Mouse (Mus musculus): ENCODE results near the gene Timm44. TPM values are rescaled to one million over a fixed set of nuclear protein-coding genes. Genes with fewer than 3 reads are reported as not detected.
"Not testable (repeated sequence)": the region's sequence is repeated elsewhere in the genome, so short reads cannot be mapped to it uniquely, and the experiment has no call there.

Timm44 gene
- total RNA-seq, 1 experiment, result 72.5 TPM

DNA sequence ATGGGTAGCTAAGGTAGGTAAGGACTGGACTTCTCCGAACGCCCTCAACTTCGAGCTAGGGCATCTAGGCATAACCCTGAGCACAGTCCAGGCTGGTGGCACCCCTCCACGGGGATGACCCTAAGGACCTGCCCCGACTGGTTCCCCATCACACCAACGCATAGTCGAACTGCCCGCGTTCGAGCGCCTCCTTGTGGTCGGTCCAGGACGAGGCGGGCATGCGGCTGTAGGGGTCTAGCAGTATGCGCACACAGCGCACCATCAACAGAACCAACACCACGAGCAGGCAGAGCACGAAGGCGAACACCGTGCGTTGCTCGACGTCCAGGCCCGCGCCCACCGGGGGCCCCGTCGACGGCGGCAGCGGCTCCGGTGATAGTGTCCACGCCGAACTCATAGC is 17.5 kb downstream of the Timm44 start:
- peaks cover 3 to 14% of the 10 kb centered on the region in 2 experiments; a peak in 2 of 4 replicates for H3K4me1 ChIP-seq (ENCODE audit: control insufficient read depth in 2 of 2, insufficient read depth in 2 of 2, low read length in 2 of 2, poor library complexity in 1 of 2)
- TF ChIP-seq ZC3H11A (IDR thresholded peaks at IDR 0.05; ENCODE audit: borderline replicate concordance, low read depth, low read length) (no peak), MAFK (IDR thresholded peaks at IDR 0.05; ENCODE audit: insufficient read depth, low read depth, low read length) (no peak)
- peaks cover 30% of the 10 kb centered on the region for H3K36me3 ChIP-seq (ENCODE audit: control insufficient read depth, insufficient read depth, low read length, poor library complexity, severe bottlenecking)
- H3K9me3 ChIP-seq (ENCODE audit: control insufficient read depth, insufficient read depth, low read depth, low read length), result no peaks in the 10 kb centered on the region
- in situ Hi-C loops (cut with MboI; ENCODE audit: low sequenced_read_pairs in 2 of 2, unreplicated experiment in 2 of 2), result no loop called here
- DNase-seq (ENCODE audit: low read depth, low spot score), result peak; percentile 66
- peak overlapping the region; percentile 78 to 92 for H3K4me3 ChIP-seq (ENCODE audit: insufficient read depth in 1 of 2, low read depth in 1 of 2, low read length in 2 of 2, poor library complexity in 1 of 2, severe bottlenecking in 1 of 2)
- H3K9ac ChIP-seq (ENCODE audit: insufficient read depth, low read depth, low read length, poor library complexity, severe bottlenecking), result peak overlapping the region; percentile 70
- H3K27ac ChIP-seq (ENCODE audit: insufficient read depth, low read depth, low read length, poor library complexity, severe bottlenecking), result peak overlapping the region; percentile 30; the same call in 1 of the 2 replicates

DNA sequence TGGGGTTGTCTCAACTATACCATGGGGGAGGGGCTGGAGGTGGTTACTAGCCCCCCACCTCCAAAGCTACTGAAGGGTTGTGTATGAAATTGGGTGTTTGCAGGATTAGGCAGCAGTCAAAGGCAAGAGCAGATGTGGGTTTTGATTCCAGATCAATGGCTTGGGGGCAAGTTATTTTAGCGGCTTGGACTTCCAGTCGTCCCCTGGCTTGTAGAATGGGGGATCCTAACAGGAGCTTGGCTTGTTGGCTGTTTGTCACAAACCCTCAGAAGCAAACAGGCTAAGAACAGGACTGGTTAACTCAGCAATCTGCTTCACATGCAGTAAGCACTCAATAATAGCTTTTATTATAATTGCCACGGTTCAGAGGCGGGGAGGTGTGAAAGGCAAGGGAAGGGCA is 18.4 kb downstream of the Timm44 start:
- no peak for DNase-seq (ENCODE audit: low read depth, low spot score)
- TF ChIP-seq HCFC1 (IDR thresholded peaks at IDR 0.05; ENCODE audit: borderline replicate concordance, insufficient read depth, low read length) (no peak), ZC3H11A (IDR thresholded peaks at IDR 0.05; ENCODE audit: borderline replicate concordance, low read depth, low read length) (no peak), MAFK (IDR thresholded peaks at IDR 0.05; ENCODE audit: insufficient read depth, low read depth, low read length) (no peak), CHD2 (IDR thresholded peaks at IDR 0.05; ENCODE audit: low read depth, low read length) (no peak)
- peaks cover 6 to 16% of the 10 kb centered on the region in 2 experiments; a peak in 2 of 4 replicates for H3K4me1 ChIP-seq (ENCODE audit: control insufficient read depth in 2 of 2, insufficient read depth in 2 of 2, low read length in 2 of 2, poor library complexity in 1 of 2)
- no peaks in the 10 kb centered on the region for H3K9me3 ChIP-seq (ENCODE audit: control insufficient read depth, insufficient read depth, low read depth, low read length)
- no peak overlapping the region for H3K27ac ChIP-seq (ENCODE audit: insufficient read depth, low read depth, low read length, poor library complexity, severe bottlenecking)
- H3K4me3 ChIP-seq (ENCODE audit: insufficient read depth in 1 of 2, low read depth in 1 of 2, low read length in 2 of 2, poor library complexity in 1 of 2, severe bottlenecking in 1 of 2), result no peak overlapping the region
- peaks cover 24% of the 10 kb centered on the region for H3K36me3 ChIP-seq (ENCODE audit: control insufficient read depth, insufficient read depth, low read length, poor library complexity, severe bottlenecking)
- no peak overlapping the region for H3K9ac ChIP-seq (ENCODE audit: insufficient read depth, low read depth, low read length, poor library complexity, severe bottlenecking)
- in situ Hi-C loops (cut with MboI; ENCODE audit: low sequenced_read_pairs in 2 of 2, unreplicated experiment in 2 of 2), result no loop called here

DNA sequence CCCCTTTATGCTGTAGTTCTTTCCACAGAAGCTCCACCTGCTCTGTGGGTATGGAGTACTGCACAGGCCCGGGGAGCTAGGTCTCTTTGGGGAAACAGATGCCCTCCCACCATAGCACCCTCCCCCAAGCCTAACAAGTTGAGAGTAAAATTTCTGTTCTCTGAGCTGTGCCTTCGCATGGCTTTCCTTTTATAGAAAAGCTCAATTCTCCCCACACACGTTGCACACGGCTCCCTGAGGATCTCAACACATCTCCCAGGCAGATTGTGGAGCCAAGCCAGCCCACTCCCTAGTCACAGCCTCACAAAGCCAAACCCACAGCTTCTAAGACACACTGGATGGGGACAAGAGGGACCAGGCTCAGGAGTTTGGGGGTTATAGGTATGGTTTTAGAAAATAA is 18.8 kb downstream of the Timm44 start:
- Histone ChIP-seq H3K27ac (ENCODE audit: insufficient read depth, low read depth, low read length, poor library complexity, severe bottlenecking) (no peak overlapping the region), H3K36me3 (ENCODE audit: control insufficient read depth, insufficient read depth, low read length, poor library complexity, severe bottlenecking) (peaks cover 24% of the 10 kb centered on the region), H3K9me3 (ENCODE audit: control insufficient read depth, insufficient read depth, low read depth, low read length) (no peaks in the 10 kb centered on the region), H3K9ac (ENCODE audit: insufficient read depth, low read depth, low read length, poor library complexity, severe bottlenecking) (no peak overlapping the region), H3K4me1 (ENCODE audit: control insufficient read depth in 2 of 2, insufficient read depth in 2 of 2, low read length in 2 of 2, poor library complexity in 1 of 2) (peaks cover 7 to 16% of the 10 kb centered on the region in 2 experiments; a peak in 2 of 4 replicates), H3K4me3 (ENCODE audit: insufficient read depth in 1 of 2, low read depth in 1 of 2, low read length in 2 of 2, poor library complexity in 1 of 2, severe bottlenecking in 1 of 2) (no peak overlapping the region)
- TF ChIP-seq MAFK (IDR thresholded peaks at IDR 0.05; ENCODE audit: insufficient read depth, low read depth, low read length) (no peak), HCFC1 (IDR thresholded peaks at IDR 0.05; ENCODE audit: borderline replicate concordance, insufficient read depth, low read length) (no peak), ZC3H11A (IDR thresholded peaks at IDR 0.05; ENCODE audit: borderline replicate concordance, low read depth, low read length) (no peak), CHD2 (IDR thresholded peaks at IDR 0.05; ENCODE audit: low read depth, low read length) (no peak), ZNF384 (IDR thresholded peaks at IDR 0.05; ENCODE audit: low read depth, low read length) (no peak)
- DNase-seq (ENCODE audit: low read depth, low spot score), result no peak
- in situ Hi-C loops (cut with MboI; ENCODE audit: low sequenced_read_pairs in 2 of 2, unreplicated experiment in 2 of 2), result no loop called here

DNA sequence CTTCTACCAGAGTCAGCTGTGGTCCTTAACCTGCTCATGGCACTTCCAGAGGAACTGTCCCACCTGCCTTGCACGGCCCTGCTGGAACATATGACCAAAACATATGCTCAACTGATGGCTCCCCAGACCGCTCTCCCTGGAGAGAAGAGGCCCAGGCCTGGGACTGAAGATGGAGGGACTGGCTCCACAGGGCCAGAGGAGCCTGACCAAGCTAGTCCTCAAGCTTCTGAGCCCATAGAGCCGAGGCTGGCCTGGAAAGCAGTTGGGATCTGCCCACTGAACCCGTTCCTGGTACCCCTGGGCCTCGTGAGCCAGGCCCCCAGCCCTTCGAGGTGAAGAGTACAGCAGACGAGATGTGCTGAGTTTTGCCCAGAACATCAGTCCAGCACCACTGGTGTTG is 20.2 kb downstream of the Timm44 start:
- in situ Hi-C loops (cut with MboI; ENCODE audit: low sequenced_read_pairs in 2 of 2, unreplicated experiment in 2 of 2), result not testable (repeated sequence)
- peaks cover 7 to 17% of the 10 kb centered on the region in 2 experiments; a peak in 2 of 4 replicates for H3K4me1 ChIP-seq (ENCODE audit: control insufficient read depth in 2 of 2, insufficient read depth in 2 of 2, low read length in 2 of 2, poor library complexity in 1 of 2)

DNA sequence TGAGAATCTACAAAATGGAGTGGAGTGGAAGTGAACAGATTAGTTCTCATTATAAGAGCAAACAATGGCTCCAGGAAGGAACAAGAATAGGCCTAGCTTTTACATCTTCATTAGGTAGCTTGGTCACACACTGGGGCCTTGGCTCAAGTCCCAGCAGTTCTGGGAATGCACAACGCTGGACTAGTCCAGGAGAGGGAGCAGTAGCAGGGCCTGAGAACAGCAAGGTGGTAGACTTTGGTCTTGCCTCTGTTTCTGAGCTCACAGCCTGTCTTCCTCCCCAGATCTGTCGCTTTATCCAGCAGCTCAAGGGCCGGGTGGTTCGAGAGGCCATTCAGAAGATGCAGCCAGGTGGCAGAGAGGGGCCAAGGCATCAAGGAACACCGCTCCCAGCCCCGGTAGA is 21.7 kb downstream of the Timm44 start:
- Histone ChIP-seq H3K36me3 (ENCODE audit: control insufficient read depth, insufficient read depth, low read length, poor library complexity, severe bottlenecking) (peaks cover 7% of the 10 kb centered on the region), H3K27ac (ENCODE audit: insufficient read depth, low read depth, low read length, poor library complexity, severe bottlenecking) (no peak overlapping the region), H3K4me1 (ENCODE audit: control insufficient read depth in 2 of 2, insufficient read depth in 2 of 2, low read length in 2 of 2, poor library complexity in 1 of 2) (peaks cover 11 to 18% of the 10 kb centered on the region in 2 experiments; a peak in 1 of 4 replicates), H3K4me3 (ENCODE audit: insufficient read depth in 1 of 2, low read depth in 1 of 2, low read length in 2 of 2, poor library complexity in 1 of 2, severe bottlenecking in 1 of 2) (0 out of 4 replicates have a peak overlapping the region, but pooled peaks of 1 of the 2 experiments have one; percentile 97), H3K9me3 (ENCODE audit: control insufficient read depth, insufficient read depth, low read depth, low read length) (no peaks in the 10 kb centered on the region), H3K9ac (ENCODE audit: insufficient read depth, low read depth, low read length, poor library complexity, severe bottlenecking) (no peak overlapping the region)
- TF ChIP-seq MAFK (IDR thresholded peaks at IDR 0.05; ENCODE audit: insufficient read depth, low read depth, low read length) (no peak), ZC3H11A (IDR thresholded peaks at IDR 0.05; ENCODE audit: borderline replicate concordance, low read depth, low read length) (no peak), HCFC1 (IDR thresholded peaks at IDR 0.05; ENCODE audit: borderline replicate concordance, insufficient read depth, low read length) (no peak), CHD2 (IDR thresholded peaks at IDR 0.05; ENCODE audit: low read depth, low read length) (no peak), ZNF384 (IDR thresholded peaks at IDR 0.05; ENCODE audit: low read depth, low read length) (no peak)
- DNase-seq (ENCODE audit: low read depth, low spot score), result no peak
- in situ Hi-C loops (cut with MboI; ENCODE audit: low sequenced_read_pairs in 2 of 2, unreplicated experiment in 2 of 2), result no loop called here

More for the DNA sequence above, 20.2 kb downstream of the Timm44 start:
- not testable (repeated sequence) for H3K9me3 ChIP-seq (ENCODE audit: control insufficient read depth, insufficient read depth, low read depth, low read length); H3K9ac ChIP-seq (ENCODE audit: insufficient read depth, low read depth, low read length, poor library complexity, severe bottlenecking); H3K27ac ChIP-seq (ENCODE audit: insufficient read depth, low read depth, low read length, poor library complexity, severe bottlenecking); DNase-seq (ENCODE audit: low read depth, low spot score); H3K4me3 ChIP-seq (ENCODE audit: insufficient read depth in 1 of 2, low read depth in 1 of 2, low read length in 2 of 2, poor library complexity in 1 of 2, severe bottlenecking in 1 of 2)
- H3K36me3 ChIP-seq (ENCODE audit: control insufficient read depth, insufficient read depth, low read length, poor library complexity, severe bottlenecking), result peaks cover 15% of the 10 kb centered on the region
